Mouse (Mus musculus): ENCODE data around the gene Fam162b. TPM values are rescaled to one million over a fixed set of nuclear protein-coding genes. Genes with fewer than 3 reads are reported as not detected.

Fam162b gene
- polyA plus RNA-seq (2015; fragmentation: Nextera tagmentation; extraction: Ambion mirVana), result 0.20 and 0.35 TPM in 2 replicates

GRCm38 (mm10) chr10:51590139-51590574 lies at the start of gene Fam162b:
Gene Fam162b, minus strand, starts transcription at chr10:51590517.

GRCm38 (mm10) chr10:51631411-51632136 lies 41.3 kb upstream of the Fam162b start, which contains the start of gene Gprc6a:
Gene Gprc6a, minus strand, starts transcription at chr10:51631461.

Other genes with a start within 250 kb of the Fam162b start
- 2.5 and 6.9 TPM in 2 replicates for gene Gm49339, start 109.9 kb downstream of the Fam162b start, polyA plus RNA-seq (2015; fragmentation: Nextera tagmentation; extraction: Ambion mirVana)
- gene Lilr4b, start 109.9 kb downstream of the Fam162b start, polyA plus RNA-seq (2015; fragmentation: Nextera tagmentation; extraction: Ambion mirVana), result 25.7 and 37.1 TPM in 2 replicates
- 32.4 and 43.4 TPM in 2 replicates for gene Lilrb4a, start 99.6 kb downstream of the Fam162b start, polyA plus RNA-seq (2015; fragmentation: Nextera tagmentation; extraction: Ambion mirVana)
- 0.08 TPM in 1 of 2 replicates, not detected in the other for gene Gprc6a, start 40.9 kb upstream of the Fam162b start, polyA plus RNA-seq (2015; fragmentation: Nextera tagmentation; extraction: Ambion mirVana)
- gene Rfx6, start 87.2 kb upstream of the Fam162b start, polyA plus RNA-seq (2015; fragmentation: Nextera tagmentation; extraction: Ambion mirVana), result not detected in 2 replicates